Mouse (Mus musculus) adrenal gland, postnatal 4 days (tissue): ENCODE measurements at regions not wholly inside any gene's neighbourhood (a gene's known extent, or its start where the extent isn't known, plus 50 kb on each side); places are given as distances from the start of the nearest gene placed in this dataset.
"Not testable (repeated sequence)": the region's sequence is repeated elsewhere in the genome, so short reads cannot be mapped to it uniquely, and the experiment has no call there.

Experiments used
- DNase-seq, 2 experiments: peaks; one replicate each; pipeline ENCODE4 v3.0.0; 2021 to 2022; ENCODE audit warnings: low spot score in 2 of 2, mixed read lengths in 2 of 2

GRCm38 (mm10) chr7:64032921-64033354, 94.2 kb upstream of the Klf13 start:
- DNase-seq: no peak

- no peak for DNase-seq
These were observed 91.9 kb upstream of the Klf13 start for GRCm38 (mm10) chr7:64030650-64031049.

DNA sequence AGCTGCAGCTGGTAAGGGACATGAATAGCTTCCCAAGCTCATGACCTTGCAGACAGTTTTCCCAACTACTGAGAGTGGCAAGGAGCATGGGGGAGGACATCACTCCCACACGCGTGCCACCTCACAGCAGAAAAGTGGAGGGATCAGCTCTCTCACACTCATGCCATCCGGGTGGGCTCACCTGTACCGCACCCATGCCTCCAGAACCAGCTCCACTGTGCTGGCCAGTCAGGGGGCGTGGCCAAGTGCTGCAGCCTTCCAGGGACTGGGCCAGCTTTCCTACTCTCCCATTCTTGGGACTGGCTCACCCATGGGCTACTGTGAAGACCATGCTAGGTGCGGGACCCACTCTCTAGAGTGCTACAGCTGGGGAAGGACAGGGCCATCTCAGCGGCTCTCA, 88.4 kb upstream of the Klf13 start:
- no peak for DNase-seq

GRCm38 (mm10) chr7:64025155-64025554, 86.4 kb upstream of the Klf13 start:
- no peak for DNase-seq

DNA sequence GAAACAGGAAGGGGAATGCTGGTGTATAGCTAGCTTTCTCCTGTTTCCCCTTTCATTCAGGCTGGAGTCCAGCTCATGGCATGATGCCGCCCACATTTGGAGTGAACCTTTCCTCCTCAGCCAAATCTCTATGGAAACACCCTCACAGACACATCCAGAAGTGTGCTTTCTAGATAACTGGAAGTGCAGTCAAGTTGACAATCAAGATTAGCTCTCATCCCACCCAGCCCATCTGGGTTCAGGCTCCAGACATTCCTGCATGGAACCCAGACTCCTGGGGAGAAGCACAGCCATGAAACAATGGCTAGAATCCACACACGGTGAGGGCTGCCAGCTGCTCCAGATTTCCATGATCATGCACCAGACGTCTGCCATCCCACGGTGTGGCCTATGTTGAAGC, 85.5 kb upstream of the Klf13 start:
- DNase-seq: no peak

- no peak for DNase-seq
These were observed 84.2 kb upstream of the Klf13 start for GRCm38 (mm10) chr7:64022711-64023468.

DNA sequence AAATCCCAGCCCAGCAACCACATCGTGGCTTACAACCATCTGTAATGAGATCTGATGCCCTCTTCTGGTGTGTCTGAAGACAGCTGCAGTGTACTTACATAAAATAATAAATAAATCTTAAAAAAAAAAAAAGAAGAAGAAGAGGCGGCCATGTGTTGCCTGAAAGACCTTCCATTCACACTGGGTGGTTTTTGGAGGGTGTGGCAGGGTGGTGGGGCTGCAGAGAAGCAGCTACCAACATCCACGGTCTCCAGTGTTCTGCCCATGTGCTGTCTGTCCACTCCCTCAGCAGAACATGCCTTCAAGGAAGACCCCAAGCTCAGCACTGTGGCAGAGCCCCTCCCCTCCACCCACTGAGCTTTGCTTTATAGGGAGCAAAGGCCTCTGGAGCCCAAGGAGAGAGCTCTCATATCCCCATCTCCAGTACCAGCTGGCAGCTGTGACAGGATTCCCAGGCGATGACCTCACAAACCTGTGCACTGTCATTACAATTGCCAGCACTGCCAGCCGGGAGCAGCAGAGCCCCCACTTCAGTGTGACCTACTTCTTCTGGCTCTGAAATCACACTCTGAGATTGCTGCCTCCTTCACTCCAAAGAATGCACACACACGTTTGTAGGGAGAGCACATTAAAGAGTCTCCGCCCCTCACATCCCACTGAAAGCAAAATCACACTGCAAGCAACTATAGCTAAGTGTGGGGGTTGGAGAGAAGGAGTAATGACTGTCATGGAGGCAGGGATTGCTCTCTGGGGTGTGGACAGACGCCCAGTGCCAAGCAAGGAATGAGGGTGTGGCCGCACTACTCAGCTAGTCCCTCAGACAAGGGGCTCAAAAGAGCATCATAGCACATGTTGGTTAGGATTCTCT, 82.8 kb upstream of the Klf13 start:
- DNase-seq: no peak

DNA sequence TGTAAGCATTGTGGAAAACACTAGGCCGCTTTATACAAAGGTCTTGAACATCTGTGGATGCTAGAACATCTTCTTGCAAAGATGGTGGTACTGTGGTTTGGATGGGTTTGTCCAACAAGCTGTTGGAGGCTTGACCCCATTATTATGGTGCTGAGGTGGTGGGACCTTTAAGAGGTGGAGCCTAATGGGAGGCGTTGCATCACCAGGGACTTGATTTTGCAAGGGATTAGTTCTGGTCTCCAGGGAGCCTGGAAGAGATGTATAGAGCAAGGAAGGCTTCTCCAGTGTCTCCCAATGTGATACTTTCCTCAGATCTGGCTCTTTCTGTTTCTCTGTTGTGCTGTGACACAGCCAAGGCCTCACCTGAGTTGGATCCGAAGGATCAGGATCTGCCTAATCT, 79.4 kb upstream of the Klf13 start:
- DNase-seq: no peak

DNA sequence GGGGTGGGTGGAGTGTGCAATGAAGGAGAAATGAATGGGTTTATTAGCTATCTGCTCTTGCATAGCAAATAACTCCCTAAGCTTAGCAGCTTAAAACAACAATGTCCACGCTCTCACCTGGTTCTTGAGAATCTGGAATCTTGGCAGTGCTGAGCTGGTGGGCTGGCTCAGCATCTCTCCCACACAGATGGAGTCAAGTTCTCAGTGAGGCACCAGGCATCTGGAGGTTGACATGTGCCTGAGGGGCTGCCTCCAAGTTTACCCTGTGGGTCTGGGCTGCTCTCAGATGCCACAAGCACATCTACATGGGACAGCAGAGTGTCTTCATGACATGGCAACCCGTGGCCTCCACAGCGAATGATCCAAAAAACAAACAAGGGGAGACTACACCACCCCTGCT, 78.2 kb upstream of the Klf13 start:
- DNase-seq: no peak

DNA sequence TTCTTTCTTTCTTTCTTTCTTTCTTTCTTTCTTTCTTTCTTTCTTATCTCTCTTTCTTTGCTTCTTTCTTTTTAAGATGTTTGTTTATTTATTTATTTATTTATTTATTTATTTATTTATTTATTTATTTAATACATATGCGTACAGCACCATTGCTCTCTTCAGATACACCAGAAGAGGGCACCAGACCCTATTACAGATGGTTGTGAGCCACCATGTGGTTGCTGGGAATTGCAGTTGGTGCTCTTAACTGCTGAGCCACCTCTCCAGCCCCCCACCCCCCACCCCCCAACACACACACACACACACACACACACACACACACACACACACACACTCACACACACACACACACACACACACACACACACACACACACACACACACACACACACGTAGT, 76.4 kb upstream of the Klf13 start:
- not testable (repeated sequence) for DNase-seq

GRCm38 (mm10) chr7:64014227-64014626, 75.5 kb upstream of the Klf13 start:
- DNase-seq: no peak

GRCm38 (mm10) chr7:64013023-64013547, 74.4 kb upstream of the Klf13 start:
- DNase-seq: no peak

DNA sequence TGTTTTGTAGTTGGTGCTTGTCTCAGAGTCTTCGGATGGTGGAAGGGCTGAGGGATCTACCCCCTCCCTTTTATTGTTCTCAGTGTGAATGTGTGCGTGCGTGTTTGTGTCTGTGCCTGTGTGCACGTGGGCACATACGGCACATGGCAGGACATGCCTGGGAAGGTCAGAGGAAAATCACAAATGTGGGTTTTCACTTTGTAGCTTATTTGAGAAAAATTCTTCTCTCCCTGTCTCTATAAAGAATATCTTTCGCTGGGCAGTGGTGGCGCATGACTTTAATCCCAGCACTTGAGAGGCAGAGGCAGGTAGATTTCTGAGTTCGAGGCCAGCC, 73.5 kb upstream of the Klf13 start:
- no peak for DNase-seq

GRCm38 (mm10) chr7:64011563-64012267, 73.0 kb upstream of the Klf13 start:
- DNase-seq: no peak

DNA sequence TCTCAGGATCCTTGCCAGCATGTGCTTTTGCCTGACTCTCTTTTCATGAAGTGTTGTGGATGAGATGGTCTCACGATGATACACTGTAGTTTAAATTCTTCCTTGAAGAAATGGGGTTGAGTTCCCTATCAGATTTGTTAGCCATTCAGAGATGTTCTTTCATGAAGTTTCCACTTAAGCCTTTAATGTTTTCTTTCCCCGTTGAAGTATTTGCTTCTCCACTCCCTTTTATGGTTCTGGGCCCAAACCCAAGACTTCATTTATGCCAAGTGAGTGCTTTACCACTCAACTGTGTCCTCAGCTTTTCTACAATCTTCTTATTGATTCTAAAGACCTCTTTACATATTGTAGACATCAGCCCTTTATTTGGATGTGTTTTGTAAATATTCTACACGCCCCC, 71.9 kb upstream of the Klf13 start:
- DNase-seq: no peak

DNA sequence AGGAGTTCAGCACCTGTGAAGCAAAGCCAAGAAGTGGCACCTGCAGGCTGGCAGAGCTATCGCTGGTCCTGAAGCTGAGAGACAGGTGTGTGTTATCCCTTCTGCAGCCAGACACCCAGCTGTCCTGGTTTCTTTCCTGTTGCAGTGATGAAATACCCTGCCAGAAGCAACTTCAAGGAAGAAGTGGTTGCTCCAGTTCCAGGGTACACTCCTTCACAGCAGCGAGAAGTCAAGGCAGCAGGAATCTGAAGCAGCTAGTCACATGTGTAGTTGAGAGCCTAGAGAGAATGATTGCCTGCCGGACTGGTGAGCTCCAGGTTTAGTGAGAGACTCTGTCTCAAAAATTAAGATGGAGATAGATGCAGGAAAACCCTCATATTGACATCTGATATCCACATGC, 69.1 kb upstream of the Klf13 start:
- DNase-seq: no peak

DNA sequence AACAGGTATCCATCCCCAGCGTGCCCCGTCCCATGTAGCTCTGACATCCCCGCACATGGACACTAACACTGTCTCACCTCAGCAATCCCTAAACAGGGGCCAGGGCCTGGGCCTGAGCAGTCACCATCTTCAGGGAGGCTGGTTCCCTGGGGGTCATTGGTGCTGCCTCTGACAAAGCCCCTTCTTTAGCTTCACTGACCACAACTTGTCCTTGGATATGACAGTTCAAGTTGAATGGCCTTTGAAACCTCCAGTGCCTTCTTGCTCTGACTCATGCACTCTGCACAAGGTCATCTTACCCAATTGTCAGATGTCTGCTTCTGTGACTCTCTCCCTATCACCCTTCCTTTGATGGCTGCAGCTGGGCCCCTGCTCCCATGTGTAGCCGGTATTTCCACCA, 68.2 kb upstream of the Klf13 start:
- DNase-seq: no peak

- no peak for DNase-seq
These were observed 67.0 kb upstream of the Klf13 start for GRCm38 (mm10) chr7:64005765-64006164.

DNA sequence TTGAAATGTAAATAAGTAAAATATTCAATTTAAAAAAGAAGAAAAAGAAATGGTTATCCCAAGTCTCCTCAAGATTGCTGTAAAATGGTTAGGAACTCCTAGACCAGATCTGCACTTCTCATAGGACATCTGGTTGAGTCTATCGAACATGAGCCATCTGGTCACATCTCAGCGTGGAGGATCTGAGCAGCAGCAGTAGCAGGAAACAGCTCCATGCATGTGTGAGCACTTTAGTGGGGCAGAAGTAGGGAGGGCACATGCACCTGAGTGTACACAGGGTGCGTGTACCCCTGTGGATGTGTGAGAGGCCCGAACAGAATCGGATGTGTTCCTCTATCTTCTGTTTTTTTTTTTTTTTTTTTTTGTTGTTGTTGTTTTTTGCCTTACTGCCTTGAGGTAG, 65.2 kb upstream of the Klf13 start:
- DNase-seq: no peak

DNA sequence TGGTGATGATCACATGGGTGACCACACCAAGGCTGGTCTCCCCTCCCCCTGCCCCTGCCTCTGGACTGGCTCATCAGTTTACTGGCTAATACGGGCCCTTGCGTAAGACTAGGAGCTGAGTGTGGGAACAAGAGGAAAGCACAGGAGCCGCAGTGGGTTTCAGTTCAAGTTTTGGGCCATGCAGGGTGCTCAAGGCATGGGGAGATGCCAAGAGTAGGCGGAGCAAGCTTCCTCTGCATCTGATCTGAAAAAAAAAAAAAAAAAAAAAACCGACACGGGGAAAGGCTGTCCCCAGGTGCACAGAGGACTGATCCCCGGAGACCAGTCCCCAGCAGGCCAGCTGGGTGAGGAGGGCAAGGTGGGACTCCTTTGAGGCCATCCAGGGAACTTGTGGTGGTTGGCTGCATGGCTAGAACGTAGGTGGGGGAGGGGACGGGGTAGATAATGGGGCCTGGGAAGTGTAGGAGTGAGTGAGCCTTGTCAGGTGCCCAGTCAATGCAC, 62.9 kb upstream of the Klf13 start:
- no peak for DNase-seq
